Mouse (Mus musculus) macrophage (primary cell): ENCODE results near the gene Speer4c. TPM values are rescaled to one million over a fixed set of nuclear protein-coding genes. Genes with fewer than 3 reads are reported as not detected.
"Not testable (repeated sequence)": the region's sequence is repeated elsewhere in the genome, so short reads cannot be mapped to it uniquely, and the experiment has no call there.

Experiments
- H3K27ac ChIP-seq: fragments of 350-480 bp; formaldehyde crosslinking; 2 replicates; pipeline ENCODE4 v1.9.0; 2021
- H3K36me3 ChIP-seq: fragments of 350-480 bp; formaldehyde crosslinking; 2 replicates; pipeline ENCODE4 v1.9.0; 2021; ENCODE audit errors: inconsistent target
- H3K4me3 ChIP-seq: fragments of 350-480 bp; formaldehyde crosslinking; 2 replicates; pipeline ENCODE4 v1.9.0; 2021; ENCODE audit errors: inconsistent target
- H3K79me2 ChIP-seq: fragments of 350-480 bp; formaldehyde crosslinking; 2 replicates; pipeline ENCODE4 v1.9.0; 2021; ENCODE audit errors: inconsistent target
- WGBS: methylation state at CpG from one replicate; pipeline ENCODE4 v1.1.7; 2026; ENCODE audit warnings: inconsistent platforms; ENCODE audit not compliant: missing documents; 5-methylcytosine and 5-hydroxymethylcytosine counted together
- polyA plus RNA-seq: library from polyadenylated mRNA; stranded (reverse); fragments of 250-400 nt; gene quantifications from 3 replicates; pipeline ENCODE4 v1.2.4, GENCODE M21; 2018; ENCODE audit warnings: inconsistent platforms

Gene Speer4c
- polyA plus RNA-seq, 1 experiment from 2014 or later = not detected

GRCm38 (mm10) chr5:15674429-15675244 lies 39.4 kb downstream of the Speer4c start:
- not testable (repeated sequence) for H3K27ac ChIP-seq, H3K36me3 ChIP-seq, H3K4me3 ChIP-seq, H3K79me2 ChIP-seq
- 85% methylated on average over 3 of the region's 8 CpGs for WGBS

GRCm38 (mm10) chr5:15673989-15674388 lies 40.1 kb downstream of the Speer4c start:
- not testable (repeated sequence) for H3K4me3 ChIP-seq, H3K79me2 ChIP-seq, H3K27ac ChIP-seq, H3K36me3 ChIP-seq
- WGBS = 78% methylated on average over 1 of the region's 2 CpGs

GRCm38 (mm10) chr5:15670789-15671188 lies 43.3 kb downstream of the Speer4c start:
- H3K27ac ChIP-seq, H3K79me2 ChIP-seq: not testable (repeated sequence)
- 95% methylated on average over 4 of the region's 18 CpGs for WGBS

GRCm38 (mm10) chr5:15663847-15664246 lies 50.2 kb downstream of the Speer4c start:
- H3K27ac ChIP-seq, H3K4me3 ChIP-seq, H3K79me2 ChIP-seq, H3K36me3 ChIP-seq: not testable (repeated sequence)
- 100% methylated on average over 1 of the region's 7 CpGs for WGBS

More at GRCm38 (mm10) chr5:15670789-15671188, 43.3 kb downstream of the Speer4c start:
- not testable (repeated sequence) for H3K36me3 ChIP-seq, H3K4me3 ChIP-seq

Other genes with a start within 250 kb of the Speer4c start
- not detected in 3 replicates for gene Gm21149, start 237.7 kb downstream of the Speer4c start, polyA plus RNA-seq
- not detected in 3 replicates for gene Gm21190, start 185.0 kb downstream of the Speer4c start, polyA plus RNA-seq
- gene Gm21083, start 136.9 kb downstream of the Speer4c start, polyA plus RNA-seq = not detected in 3 replicates
- gene Speer4d, start 95.2 kb downstream of the Speer4c start, polyA plus RNA-seq = not detected in 3 replicates
- gene 4930572O03Rik, start 57.2 kb downstream of the Speer4c start, polyA plus RNA-seq = not detected in 3 replicates
- not detected in 3 replicates for gene Cacna2d1, start 220.4 kb upstream of the Speer4c start, polyA plus RNA-seq